Mouse (Mus musculus) natural killer cell, adult 2 months (primary cell): ENCODE measurements around the gene Slc17a7.
"Not testable (repeated sequence)": the region's sequence is repeated elsewhere in the genome, so short reads cannot be mapped to it uniquely, and the experiment has no call there.

Experiments used
- DNase-seq, 2 experiments: peaks; one replicate each; pipeline ENCODE4 v3.0.0; 2022; ENCODE audit warnings: low spot score in 2 of 2

The Slc17a7 gene

DNA sequence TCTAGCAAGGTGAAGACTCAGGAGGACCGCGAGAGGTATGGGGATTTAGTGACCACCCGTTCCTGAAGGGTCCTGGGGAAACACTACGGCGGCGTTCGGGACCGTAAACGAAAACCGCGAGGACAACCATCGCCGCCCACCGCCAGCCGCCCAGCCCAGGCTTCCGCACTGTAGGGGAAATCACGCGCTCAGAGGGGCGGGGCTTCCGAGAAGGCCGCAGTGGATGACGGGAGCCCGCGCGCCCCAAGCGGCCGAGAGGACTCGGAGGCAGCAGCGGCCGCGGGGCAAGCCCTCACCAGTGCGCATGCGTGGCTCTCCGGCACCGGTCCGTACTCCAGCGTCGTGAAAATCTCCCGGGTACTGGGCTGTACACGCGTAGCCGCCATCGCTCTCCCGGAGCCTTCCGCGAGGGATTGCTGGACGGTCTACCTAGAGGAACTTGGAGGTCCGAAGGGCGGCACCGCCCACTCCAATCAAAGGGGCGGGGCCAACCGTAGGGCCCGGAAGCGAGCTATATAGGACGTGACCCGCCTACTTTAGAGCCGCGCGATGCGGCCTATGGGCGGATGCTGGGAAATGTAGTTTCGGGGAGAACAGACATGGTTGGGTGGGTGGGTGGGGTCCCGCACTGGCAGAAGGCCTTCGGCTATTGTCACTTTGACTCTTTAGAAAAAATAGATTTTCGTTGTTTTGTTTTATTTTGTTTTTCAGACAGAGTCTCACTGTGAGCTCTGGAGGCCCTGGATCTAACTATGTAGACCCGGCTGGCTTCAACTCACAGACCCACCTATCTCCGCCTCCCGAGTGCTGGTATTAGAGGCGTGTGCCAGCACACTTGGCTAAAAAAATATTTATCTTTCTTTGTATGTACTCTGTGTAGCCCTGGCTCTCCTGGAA, 9.4 kb upstream of the Slc17a7 start, which contains the start of the genes Pih1d1 and Aldh16a1:
Gene Pih1d1, plus strand, starts transcription at position 208 of the 897 bp plus-strand sequence.
Gene Aldh16a1, minus strand, starts transcription at position 489 of the 897 bp plus-strand sequence.
- DNase-seq: peak; percentile 98

DNA sequence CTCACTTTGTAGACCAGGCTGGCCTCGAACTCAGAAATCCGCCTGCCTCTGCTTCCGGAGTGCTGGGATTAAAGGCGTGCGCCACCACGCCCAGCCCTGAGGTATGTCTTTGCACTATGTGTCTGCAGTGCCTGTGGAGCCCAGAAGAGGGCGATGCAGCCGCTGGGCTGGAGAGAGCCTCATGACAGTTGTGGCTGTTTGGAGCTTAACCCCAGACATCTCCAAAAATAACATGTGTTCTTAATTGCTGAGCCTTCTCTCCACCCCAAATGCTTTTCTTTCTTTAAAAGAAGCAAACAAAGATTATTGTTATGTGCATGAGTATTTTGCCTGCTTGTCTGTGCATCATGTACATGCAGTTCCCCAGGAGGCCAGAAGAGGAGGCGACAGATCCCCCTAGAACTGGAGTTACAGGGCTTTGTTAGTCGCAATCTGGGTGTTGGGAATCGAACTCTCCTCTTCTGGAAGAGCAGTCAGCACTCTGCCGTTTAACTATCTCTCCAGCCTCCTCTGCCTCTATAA, 8.7 kb upstream of the Slc17a7 start:
- peak; percentile 44 to 67 for DNase-seq

DNA sequence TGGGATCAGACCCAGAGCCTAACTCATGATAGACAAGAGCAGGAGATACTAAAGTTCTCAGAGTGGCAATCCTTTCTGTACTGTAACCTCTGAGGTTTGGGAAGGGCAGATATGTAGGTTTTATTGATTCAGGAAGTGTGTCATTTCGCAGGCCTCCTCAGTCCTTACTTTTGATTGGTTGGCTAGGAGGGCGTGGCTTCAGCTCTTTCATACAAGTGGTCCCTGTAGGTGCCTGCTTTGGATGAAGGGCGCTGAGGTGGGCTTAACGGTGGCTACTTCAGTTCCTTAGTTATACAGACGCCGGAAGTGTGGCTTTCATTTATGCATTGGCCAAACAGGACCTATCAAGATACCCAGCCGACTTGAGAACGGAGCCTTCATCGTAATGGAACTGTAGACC, 8.2 kb upstream of the Slc17a7 start:
- DNase-seq: no peak

DNA sequence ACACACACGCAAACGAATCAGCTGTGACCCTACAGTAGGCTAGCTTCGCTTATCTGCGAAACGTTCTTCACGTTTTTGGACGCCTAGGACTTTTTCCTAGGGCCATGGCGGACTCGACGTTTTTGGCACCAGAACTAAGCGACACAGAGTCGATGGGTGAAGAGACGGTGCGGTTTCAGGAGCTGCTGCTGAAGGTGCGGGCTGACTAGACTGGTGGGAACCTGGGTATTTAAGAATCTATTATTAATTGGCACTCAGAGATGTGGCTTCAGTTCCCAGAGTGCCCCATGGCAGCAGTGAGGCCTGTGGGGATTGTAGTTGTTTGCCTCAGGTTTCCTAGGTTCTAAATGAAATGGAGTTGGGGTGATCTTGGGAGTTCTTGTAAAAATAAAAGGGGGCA, 7.5 kb upstream of the Slc17a7 start:
- no peak for DNase-seq

DNA sequence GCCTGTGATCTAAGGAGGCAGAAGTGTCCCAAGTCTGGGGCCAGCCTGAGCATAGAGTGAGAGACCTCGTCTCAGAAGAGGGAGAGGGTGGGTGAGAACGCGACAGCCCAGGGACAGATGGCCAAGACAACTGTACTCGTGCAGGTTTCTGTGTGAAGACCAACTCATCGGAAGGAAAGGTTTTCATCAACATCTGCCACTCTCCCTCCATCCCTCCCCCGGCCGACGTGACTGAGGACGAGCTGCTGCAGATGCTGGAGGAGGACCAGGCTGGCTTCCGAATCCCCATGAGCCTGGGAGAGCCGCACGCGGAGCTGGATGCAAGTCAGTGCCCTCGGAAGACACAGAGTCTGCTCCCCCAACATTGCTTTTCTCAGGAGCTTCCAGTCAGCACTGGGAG, 6.3 kb upstream of the Slc17a7 start:
- no peak for DNase-seq

DNA sequence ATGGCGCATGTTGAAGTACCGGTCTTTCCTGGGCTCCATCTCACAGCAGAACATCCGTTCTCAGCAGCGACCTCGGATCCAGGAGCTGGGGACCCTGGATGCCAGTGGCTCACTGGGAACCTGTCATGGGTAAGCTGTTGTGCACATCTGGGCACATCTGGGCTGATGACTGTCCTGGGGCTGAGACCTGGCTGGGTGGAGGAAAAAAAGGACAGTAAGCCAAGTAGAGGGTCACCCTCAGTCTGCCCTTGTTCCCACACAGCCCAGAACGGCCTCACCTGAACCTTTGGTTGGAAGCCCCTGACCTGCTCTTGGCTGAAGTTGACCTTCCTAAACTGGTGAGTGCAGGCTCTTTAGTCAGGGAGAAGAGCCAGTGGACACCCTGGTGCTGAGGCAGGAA, 4.8 kb upstream of the Slc17a7 start:
- DNase-seq: no peak

DNA sequence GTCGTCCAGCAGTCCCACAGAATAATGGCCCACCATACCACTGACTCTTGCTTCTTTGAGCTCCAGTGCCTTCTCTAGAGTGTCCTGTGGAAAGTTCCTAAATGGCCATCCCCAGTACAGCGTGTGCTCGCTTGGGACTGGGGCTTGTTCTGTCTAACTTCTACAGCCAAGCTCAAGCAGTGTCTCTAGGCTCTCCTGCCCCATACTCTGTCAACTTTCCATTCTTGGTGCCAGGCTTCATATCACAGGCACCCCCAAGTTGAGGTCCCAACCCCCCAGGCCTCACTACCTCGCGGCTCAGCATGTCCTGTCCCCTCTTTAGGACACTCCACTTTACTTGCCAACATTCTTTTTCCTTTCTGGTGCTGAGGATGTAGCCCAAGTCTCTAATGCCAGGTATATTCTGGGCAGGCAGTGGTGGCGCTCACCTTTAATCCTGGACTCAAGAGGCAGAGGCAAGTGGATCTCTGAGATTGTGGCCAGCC, 3.4 kb upstream of the Slc17a7 start:
- no peak for DNase-seq

DNA sequence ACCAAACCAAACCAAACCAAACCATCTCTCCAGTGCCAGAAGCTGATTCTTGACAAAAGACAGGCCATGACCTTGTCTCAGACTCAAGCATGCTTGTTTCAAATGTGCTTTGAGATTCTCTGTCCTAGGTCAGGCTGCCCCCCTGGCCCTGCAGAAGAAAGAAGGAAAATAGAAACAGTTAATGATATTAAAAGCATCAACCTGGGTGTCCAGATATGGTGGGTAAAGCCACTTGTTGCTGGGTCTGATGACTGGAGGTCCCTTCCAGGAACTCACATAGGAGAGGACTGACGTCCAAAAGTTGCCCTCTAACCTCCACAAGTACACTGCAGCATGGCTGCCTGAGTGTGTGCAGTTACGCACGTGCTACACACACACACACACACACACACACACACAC, 2.9 kb upstream of the Slc17a7 start:
- no peak for DNase-seq

DNA sequence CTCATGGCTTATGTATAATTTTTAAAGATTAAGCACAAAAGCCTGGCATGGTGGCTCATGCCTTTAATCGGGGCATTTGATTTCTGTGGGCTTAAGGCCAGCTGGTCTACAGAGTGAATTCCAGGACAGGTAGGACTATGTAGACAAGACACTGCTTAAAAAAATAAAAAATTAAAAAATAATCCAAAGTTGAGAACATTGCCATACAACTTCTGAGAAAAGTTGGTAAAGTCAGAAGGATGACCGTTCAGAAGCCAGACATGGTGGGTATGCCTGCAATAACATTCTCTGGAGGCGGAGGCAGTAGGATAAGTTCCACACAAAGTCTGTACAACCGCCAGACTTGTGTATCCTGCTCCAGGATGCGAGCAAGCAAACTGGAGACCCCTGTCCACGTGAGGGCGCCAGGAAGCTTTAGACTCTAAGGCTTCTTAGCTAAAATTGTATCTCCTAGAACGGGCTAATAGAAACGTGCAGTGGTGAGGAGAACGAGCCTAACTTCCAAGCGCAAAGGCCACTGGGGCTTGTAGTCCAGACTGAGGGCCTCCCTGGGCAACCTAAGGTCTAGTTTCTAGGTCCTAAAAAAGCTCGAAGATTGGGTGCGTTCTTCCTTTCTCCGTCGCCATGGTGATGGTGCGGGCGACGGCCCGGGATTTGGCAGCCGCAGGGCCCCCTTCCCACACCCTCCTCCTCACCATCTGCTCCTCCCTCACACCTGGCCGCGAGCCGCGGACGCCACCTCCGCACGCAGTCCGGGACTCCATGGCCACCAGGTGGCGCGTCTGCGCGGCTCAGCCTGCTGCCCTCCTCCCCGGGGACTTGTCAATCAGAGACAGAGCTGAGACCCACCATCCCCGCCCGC, 1.9 kb upstream of the Slc17a7 start:
- DNase-seq: peak; percentile 74 to 87

DNA sequence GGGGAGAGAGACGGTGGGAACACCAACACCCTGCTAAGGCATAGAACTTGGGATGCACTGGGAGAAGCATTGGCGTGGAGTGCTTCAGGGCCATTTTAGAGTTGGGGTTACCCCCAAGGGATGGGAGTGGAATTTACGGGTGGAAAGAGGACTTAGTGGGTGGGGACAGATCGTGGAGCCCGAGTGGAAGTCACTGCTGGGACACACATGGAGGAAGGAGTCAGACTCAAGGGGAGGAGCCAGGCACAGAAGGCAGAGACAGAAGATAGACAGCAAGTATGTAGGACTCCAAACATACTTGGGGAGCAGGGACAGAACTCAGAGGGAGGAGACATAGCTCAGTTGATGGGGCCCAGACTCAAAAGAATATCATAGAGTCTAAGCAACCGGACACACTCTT, 1.2 kb upstream of the Slc17a7 start:
- DNase-seq: no peak

DNA sequence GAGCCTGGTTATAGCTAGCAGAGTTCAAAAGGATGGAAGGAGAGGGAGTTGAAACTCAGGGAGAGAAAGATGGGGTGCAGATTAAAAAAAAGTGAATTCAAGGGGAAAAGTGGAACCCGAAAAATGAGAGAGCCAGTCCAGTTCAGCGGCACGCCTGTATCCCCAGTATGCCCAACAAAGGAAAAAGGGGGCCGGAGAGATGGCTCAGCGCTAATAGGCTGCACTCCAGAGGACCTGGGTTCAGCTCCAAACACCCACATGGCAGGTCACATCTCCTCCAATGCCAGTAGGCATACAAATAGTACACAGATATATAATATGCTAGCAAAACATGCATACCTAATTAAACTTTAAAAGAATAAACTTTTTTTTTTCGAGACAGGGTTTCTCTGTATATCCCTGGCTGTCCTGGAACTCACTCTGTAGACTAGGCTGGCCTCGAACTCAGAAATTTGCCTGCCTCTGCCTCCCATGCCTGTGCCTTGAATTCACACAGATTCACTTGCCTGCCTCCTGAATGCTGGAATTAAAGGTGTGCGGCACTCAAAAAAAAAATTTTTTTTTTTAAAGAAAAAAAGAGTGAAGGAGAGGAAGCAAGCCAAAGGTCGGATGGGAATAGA, 643 bp upstream of the Slc17a7 start:
- DNase-seq: no peak

DNA sequence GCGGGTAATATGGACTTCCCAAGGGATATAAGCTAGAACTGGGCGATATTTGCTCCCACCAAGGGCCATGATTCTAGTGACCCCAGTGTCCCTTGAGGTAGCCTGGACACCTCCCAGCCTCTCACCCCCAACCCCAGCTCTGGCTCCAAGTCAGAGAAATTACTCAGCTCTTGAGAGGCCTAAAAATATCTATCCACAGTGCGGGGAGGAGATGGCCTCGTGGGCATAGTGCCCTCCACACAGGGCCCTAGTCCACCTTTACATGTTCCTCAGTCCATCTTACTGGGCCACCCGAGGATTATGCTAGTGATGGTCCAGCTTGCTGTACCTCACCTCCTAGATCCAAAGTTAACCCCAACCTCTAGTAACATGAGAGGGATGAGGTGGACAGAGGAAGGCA, 1.1 kb downstream of the Slc17a7 start:
- DNase-seq: no peak

DNA sequence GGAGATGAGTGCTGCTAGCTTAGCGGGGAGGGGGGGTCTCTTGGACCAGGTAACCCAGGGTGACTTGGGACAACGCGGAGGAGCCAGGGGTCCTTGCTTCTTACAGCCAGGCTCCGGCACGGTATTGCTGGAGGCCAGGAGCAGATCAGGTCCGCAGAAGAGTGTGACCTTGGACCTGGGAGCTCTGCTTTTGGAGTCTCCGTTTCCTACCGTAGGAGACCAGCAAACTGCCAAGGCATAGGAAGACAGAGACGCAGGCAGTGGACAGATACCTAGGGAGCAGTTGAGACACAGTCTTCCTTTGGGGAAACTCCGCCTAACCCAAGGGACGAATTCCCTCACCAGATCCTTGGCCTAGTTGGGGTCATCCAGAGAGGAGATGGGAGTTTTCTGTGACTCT, 2.0 kb downstream of the Slc17a7 start:
- DNase-seq: no peak

DNA sequence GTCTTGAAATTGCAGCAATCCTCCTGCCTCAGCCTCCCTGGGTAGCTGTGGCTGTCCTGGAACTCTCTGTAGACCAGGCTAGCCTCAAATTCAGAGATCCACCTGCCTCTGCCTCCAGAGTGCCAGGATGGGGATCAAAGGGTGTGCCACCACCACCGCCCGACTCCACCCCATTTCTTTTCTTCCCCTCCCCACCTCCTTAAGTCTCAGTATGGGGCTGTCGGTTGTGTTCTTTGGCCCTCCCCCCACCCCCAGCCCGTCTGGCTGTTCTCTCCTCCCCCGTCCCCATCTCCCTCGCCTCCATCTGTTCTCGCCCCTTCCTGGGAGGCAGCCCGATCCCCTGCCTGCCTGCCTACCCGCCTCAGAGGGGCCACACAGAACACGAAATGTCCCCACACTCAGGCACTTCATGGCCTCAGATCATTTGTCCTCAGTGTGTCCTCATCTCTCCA, 3.2 kb downstream of the Slc17a7 start:
- no peak for DNase-seq

DNA sequence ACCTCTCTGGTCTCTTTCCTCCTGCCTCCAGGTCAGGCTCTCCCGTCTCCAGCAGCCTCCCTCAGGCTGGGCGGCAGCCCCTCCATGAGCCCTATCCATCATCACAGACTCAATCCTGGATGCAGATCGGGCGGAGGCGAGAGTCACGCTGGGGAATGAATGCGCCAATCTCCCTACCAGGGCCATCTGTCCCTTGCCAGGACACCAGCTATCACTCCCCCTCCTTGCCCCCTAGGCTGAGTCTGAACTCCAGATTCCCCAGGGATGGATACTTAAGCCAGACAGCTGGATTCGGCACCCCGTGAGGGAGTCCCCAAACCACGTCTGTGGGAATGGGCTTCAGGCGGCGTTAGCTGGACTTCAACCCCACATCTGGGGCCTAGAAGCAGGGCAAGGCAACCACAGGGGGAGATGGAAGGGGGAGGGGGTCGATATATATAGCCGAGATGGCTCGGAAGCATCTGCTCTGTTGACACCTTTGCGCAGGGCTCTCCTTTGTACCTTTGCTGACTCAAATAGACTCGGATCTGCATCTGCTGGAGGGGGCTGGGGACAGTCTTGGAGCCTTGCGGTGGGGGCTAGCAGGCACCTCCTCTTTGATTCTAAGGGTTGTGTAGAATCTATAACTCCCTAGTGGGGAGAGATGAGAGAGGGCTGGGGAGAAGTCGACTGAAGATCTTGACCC, 4.2 kb downstream of the Slc17a7 start:
- no peak for DNase-seq

DNA sequence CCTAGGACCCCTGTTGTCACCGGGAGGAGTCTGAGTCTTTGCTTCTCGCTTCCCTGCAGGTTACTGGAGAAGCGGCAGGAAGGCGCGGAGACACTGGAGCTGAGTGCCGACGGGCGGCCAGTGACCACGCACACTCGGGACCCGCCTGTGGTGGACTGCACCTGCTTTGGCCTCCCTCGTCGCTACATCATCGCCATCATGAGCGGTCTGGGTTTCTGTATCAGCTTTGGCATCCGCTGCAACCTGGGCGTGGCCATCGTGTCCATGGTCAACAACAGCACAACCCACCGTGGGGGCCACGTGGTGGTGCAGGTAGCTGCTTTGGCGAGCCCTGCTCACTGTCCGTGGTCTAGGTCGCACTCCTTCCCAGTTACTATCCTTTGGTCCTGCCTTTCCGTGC, 4.9 kb downstream of the Slc17a7 start:
- no peak for DNase-seq

DNA sequence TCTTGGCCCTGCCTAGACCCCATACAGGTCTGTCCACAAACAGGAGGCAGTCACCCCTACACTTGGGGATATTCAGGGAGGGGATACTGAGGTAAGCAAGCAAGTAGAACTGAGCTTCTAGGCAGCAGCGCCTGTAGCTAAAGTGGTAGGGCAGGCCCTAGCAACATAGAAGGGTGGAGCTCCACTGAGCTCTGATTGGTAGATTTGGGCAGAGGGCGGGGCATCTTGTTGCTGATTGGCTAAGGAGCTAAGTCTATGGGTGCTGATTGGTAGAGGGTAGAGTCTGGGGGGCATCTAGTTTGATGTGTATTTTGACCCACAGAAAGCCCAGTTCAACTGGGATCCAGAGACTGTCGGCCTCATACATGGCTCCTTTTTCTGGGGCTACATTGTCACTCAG, 5.7 kb downstream of the Slc17a7 start:
- no peak for DNase-seq

DNA sequence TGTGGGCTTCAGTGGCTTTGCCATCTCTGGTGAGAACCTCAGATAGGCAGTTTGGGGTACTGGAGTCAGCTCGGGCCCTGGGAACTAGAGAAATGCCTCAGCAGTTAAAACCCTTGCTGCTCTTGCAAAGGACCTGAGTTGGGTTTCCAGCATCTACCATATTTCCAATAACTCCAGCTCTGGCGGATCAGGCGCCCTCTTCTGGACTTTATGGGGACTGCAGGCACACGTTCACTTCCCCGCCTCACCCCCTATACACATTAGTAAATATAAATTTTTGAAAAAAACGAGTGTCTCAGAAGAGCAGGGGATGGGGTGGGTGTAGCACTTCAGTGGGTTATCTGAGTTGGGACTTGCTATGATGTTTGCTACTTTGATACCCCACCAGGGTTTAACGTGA, 9.2 kb downstream of the Slc17a7 start:
- peak; percentile 36 to 61 for DNase-seq

DNA sequence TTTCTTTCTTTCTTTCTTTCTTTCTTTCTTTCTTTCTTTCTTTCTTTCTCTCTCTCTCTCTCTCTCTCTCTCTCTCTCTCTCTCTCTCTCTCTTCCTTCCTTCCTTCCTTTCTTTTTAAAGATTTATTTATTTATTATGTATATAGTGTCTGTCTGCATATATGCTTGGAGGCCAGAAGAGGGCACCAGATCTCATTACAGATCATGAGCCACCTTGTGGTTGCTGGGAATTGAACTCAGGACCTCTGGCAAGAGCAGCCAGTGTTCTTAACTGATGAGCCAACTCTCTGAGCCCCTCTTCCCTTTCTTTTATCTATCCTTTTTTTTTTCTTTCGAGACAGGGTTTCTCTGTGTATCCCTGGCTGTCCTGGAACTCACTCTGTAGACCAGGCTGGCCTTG, 10.0 kb downstream of the Slc17a7 start:
- not testable (repeated sequence) for DNase-seq

DNA sequence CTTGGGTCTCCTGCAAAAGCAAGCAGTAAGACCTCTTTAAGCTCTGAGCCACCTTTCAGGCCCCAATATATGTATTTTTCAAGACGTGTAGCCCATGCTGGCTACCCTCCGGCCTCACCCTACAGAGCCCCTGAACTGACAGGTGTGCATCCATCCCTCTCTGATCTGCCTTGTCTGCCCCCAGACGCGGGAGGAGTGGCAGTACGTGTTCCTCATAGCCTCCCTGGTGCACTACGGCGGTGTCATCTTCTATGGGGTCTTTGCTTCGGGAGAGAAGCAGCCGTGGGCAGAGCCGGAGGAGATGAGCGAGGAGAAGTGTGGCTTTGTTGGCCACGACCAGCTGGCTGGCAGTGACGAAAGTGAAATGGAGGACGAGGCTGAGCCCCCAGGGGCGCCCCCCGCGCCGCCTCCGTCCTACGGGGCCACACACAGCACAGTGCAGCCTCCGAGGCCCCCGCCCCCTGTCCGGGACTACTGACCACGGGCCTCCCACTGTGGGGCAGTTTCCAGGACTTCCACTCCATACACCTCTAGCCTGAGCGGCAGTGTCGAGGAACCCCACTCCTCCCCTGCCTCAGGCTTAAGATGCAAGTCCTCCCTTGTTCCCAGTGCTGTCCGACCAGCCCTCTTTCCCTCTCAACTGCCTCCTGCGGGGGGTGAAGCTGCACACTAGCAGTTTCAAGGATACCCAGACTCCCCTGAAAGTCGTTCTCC, 11.0 kb downstream of the Slc17a7 start:
- no peak for DNase-seq

DNA sequence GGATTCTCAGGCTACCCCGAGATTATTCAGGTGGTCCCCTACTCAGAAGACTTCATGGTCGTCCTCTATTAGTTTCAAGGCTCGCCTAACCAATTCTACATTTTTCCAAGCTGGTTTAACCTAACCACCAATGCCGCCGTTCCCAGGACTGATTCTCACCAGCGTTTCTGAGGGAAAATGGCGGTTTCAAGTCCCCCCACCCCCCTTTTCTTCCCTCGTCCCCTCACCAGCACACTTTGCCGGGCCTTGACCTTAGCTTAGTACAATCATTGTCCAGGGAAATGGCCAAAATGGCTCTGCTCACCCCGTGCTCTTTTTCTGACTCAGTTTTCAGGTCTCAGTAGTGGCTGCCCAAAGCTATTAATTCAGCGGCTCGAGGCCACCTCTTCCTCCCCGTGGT, 11.6 kb downstream of the Slc17a7 start:
- no peak for DNase-seq
